Mouse (Mus musculus): ENCODE results near the gene Clip1. TPM values are rescaled to one million over a fixed set of nuclear protein-coding genes. Genes with fewer than 3 reads are reported as not detected.

Gene Clip1
- polyA plus RNA-seq, 2 experiments: 33.4 to 37.1 TPM

GRCm38 (mm10) chr5:123603496-123603895 lies 80.9 kb downstream of the Clip1 start:
- Histone ChIP-seq H3K4me2 (replicated peaks; ENCODE audit: low read depth, low read length, severe bottlenecking) (no peak overlapping the region), H3K4me1 (ENCODE audit: control insufficient read depth, insufficient read depth, low read length) (no peaks in the 10 kb centered on the region), H3K27ac (replicated peaks; ENCODE audit: low read depth, low read length) (no peak overlapping the region), H3K9me3 (ENCODE audit: control insufficient read depth, low read length) (no peaks in the 10 kb centered on the region), H3K36me3 (ENCODE audit: control insufficient read depth, insufficient read depth, low read length) (peaks cover 66% of the 10 kb centered on the region), H3K4me3 (replicated peaks; ENCODE audit: low read length) (no peak overlapping the region), H3K9ac (ENCODE audit: low read depth, low read length, severe bottlenecking) (no peak overlapping the region), H3K27me3 (ENCODE audit: control insufficient read depth, insufficient read depth, low read length) (no peaks in the 10 kb centered on the region)
- DNase-seq (ENCODE audit: low spot score) (no peak), ATAC-seq (ENCODE audit: low FRiP score, low read depth) (no peak)
- WGBS: 69% methylated on average over 10 of the region's 11 CpGs
- TF ChIP-seq POLR2A (IDR thresholded peaks at IDR 0.05; ENCODE audit: borderline replicate concordance, extremely low read depth, insufficient read depth, insufficient read length): no peak

- H3K27me3 ChIP-seq (ENCODE audit: control insufficient read depth, insufficient read depth, low read length): no peaks in the 10 kb centered on the region
- no peak overlapping the region for H3K27ac ChIP-seq (replicated peaks; ENCODE audit: low read depth, low read length)
- no peak for TF ChIP-seq POLR2A (IDR thresholded peaks at IDR 0.05; ENCODE audit: borderline replicate concordance, extremely low read depth, insufficient read depth, insufficient read length)
- H3K9ac ChIP-seq (ENCODE audit: low read depth, low read length, severe bottlenecking): no peak overlapping the region
- H3K36me3 ChIP-seq (ENCODE audit: control insufficient read depth, insufficient read depth, low read length): peaks cover 63% of the 10 kb centered on the region
- H3K4me3 ChIP-seq (replicated peaks; ENCODE audit: low read length): no peak overlapping the region
- H3K4me1 ChIP-seq (ENCODE audit: control insufficient read depth, insufficient read depth, low read length): no peaks in the 10 kb centered on the region
- H3K4me2 ChIP-seq (replicated peaks; ENCODE audit: low read depth, low read length, severe bottlenecking): no peak overlapping the region
- no peak for ATAC-seq (ENCODE audit: low FRiP score, low read depth)
- DNase-seq (ENCODE audit: low spot score): no peak
- H3K9me3 ChIP-seq (ENCODE audit: control insufficient read depth, low read length): no peaks in the 10 kb centered on the region
- 88% methylated on average over 6 of the region's 6 CpGs for WGBS
Measured at GRCm38 (mm10) chr5:123602174-123602573, 82.2 kb downstream of the Clip1 start.

- H3K9ac ChIP-seq (ENCODE audit: low read depth, low read length, severe bottlenecking): no peak overlapping the region
- no peak for TF ChIP-seq POLR2A (IDR thresholded peaks at IDR 0.05; ENCODE audit: borderline replicate concordance, extremely low read depth, insufficient read depth, insufficient read length)
- no peaks in the 10 kb centered on the region for H3K9me3 ChIP-seq (ENCODE audit: control insufficient read depth, low read length)
- no peaks in the 10 kb centered on the region for H3K4me1 ChIP-seq (ENCODE audit: control insufficient read depth, insufficient read depth, low read length)
- no peaks in the 10 kb centered on the region for H3K27me3 ChIP-seq (ENCODE audit: control insufficient read depth, insufficient read depth, low read length)
- ATAC-seq (ENCODE audit: low FRiP score, low read depth) (no peak), DNase-seq (ENCODE audit: low spot score) (no peak)
- no peak overlapping the region for H3K4me2 ChIP-seq (replicated peaks; ENCODE audit: low read depth, low read length, severe bottlenecking)
- H3K4me3 ChIP-seq (replicated peaks; ENCODE audit: low read length): no peak overlapping the region
- 55% methylated on average over 6 of the region's 6 CpGs for WGBS
- H3K27ac ChIP-seq (replicated peaks; ENCODE audit: low read depth, low read length): no peak overlapping the region
- peaks cover 66% of the 10 kb centered on the region for H3K36me3 ChIP-seq (ENCODE audit: control insufficient read depth, insufficient read depth, low read length)
Measured at GRCm38 (mm10) chr5:123599319-123599718, 85.1 kb downstream of the Clip1 start.

- ATAC-seq (ENCODE audit: low FRiP score, low read depth) (no peak), DNase-seq (ENCODE audit: low spot score) (no peak)
- WGBS: 79% methylated on average over 10 of the region's 10 CpGs
- H3K27ac ChIP-seq (replicated peaks; ENCODE audit: low read depth, low read length): no peak overlapping the region
- no peak overlapping the region for H3K9ac ChIP-seq (ENCODE audit: low read depth, low read length, severe bottlenecking)
- no peak overlapping the region for H3K4me3 ChIP-seq (replicated peaks; ENCODE audit: low read length)
- TF ChIP-seq POLR2A (IDR thresholded peaks at IDR 0.05; ENCODE audit: borderline replicate concordance, extremely low read depth, insufficient read depth, insufficient read length): no peak
- no peaks in the 10 kb centered on the region for H3K27me3 ChIP-seq (ENCODE audit: control insufficient read depth, insufficient read depth, low read length)
- no peaks in the 10 kb centered on the region for H3K4me1 ChIP-seq (ENCODE audit: control insufficient read depth, insufficient read depth, low read length)
- H3K36me3 ChIP-seq (ENCODE audit: control insufficient read depth, insufficient read depth, low read length): peaks cover 63% of the 10 kb centered on the region
- no peak overlapping the region for H3K4me2 ChIP-seq (replicated peaks; ENCODE audit: low read depth, low read length, severe bottlenecking)
- no peaks in the 10 kb centered on the region for H3K9me3 ChIP-seq (ENCODE audit: control insufficient read depth, low read length)
Measured at GRCm38 (mm10) chr5:123593622-123594280, 90.7 kb downstream of the Clip1 start.

- Histone ChIP-seq H3K4me3 (replicated peaks; ENCODE audit: low read length) (no peak overlapping the region), H3K27me3 (ENCODE audit: control insufficient read depth, insufficient read depth, low read length) (no peaks in the 10 kb centered on the region), H3K4me2 (replicated peaks; ENCODE audit: low read depth, low read length, severe bottlenecking) (no peak overlapping the region), H3K27ac (replicated peaks; ENCODE audit: low read depth, low read length) (no peak overlapping the region), H3K9ac (ENCODE audit: low read depth, low read length, severe bottlenecking) (no peak overlapping the region), H3K4me1 (ENCODE audit: control insufficient read depth, insufficient read depth, low read length) (no peaks in the 10 kb centered on the region), H3K9me3 (ENCODE audit: control insufficient read depth, low read length) (no peaks in the 10 kb centered on the region), H3K36me3 (ENCODE audit: control insufficient read depth, insufficient read depth, low read length) (peaks cover 59% of the 10 kb centered on the region)
- DNase-seq (ENCODE audit: low spot score): no peak
- no peak for ATAC-seq (ENCODE audit: low FRiP score, low read depth)
- WGBS: 88% methylated on average over 6 of the region's 6 CpGs
- TF ChIP-seq POLR2A (IDR thresholded peaks at IDR 0.05; ENCODE audit: borderline replicate concordance, extremely low read depth, insufficient read depth, insufficient read length): no peak
Measured at GRCm38 (mm10) chr5:123580043-123580442, 104.4 kb downstream of the Clip1 start.

All from limb, embryonic 14.5 days (tissue).